Mouse (Mus musculus) intestine, embryonic 14.5 days (tissue): ENCODE results near the gene Atp5j2. TPM values are rescaled to one million over a fixed set of nuclear protein-coding genes. Genes with fewer than 3 reads are reported as not detected.
A peak's percentile ranks its signal among the peaks of the same experiment; 100 is the strongest.
"Not testable (repeated sequence)": the region's sequence is repeated elsewhere in the genome, so short reads cannot be mapped to it uniquely, and the experiment has no call there.

ENCODE experiments used
- ATAC-seq: fragments of 200-750 bp; cut with Nextera tagmentation; replicated peaks from 2 replicates; pipeline ENCODE4 v1.8.0; 2017; ENCODE audit warnings: low read depth, moderate number of reproducible peaks, moderate TSS enrichment, moderate library complexity; ENCODE audit not compliant: low FRiP score, low TSS enrichment
- DNase-seq: peaks from one replicate; pipeline ENCODE4 v3.0.0-alpha.2; 2018; ENCODE audit warnings: low spot score
- H3K27ac ChIP-seq: fragments of 300-500 bp; sonication (generic); 2 replicates; pipeline ENCODE4 v1.5.1; 2014; ENCODE audit warnings: low read depth, mild to moderate bottlenecking, control low read depth
- H3K27me3 ChIP-seq: fragments of 300-500 bp; sonication (generic); replicated peaks from 2 replicates; pipeline ENCODE4 v1.6.1; 2014; ENCODE audit warnings: low read length, control low read depth; ENCODE audit not compliant: control insufficient read depth, insufficient read depth
- H3K36me3 ChIP-seq: fragments of 300-500 bp; sonication (generic); 2 replicates; pipeline ENCODE4 v1.6.1; 2014; ENCODE audit warnings: low read length, control low read depth; ENCODE audit not compliant: control insufficient read depth, insufficient read depth
- H3K4me1 ChIP-seq: fragments of 300-500 bp; sonication (generic); replicated peaks from 2 replicates; pipeline ENCODE4 v1.6.1; 2014; ENCODE audit warnings: low read length, control low read depth, mixed read lengths; ENCODE audit not compliant: control insufficient read depth, insufficient read depth
- H3K4me2 ChIP-seq: fragments of 300-500 bp; sonication (generic); 2 replicates; pipeline ENCODE4 v1.6.1; 2014; ENCODE audit warnings: low read length
- H3K4me3 ChIP-seq: fragments of 300-500 bp; sonication (generic); 2 replicates; pipeline ENCODE4 v1.5.1; 2014; ENCODE audit warnings: low read depth, low read length, control low read depth, mixed read lengths
- H3K9ac ChIP-seq: fragments of 300-500 bp; sonication (generic); 2 replicates; pipeline ENCODE4 v1.6.1; 2014; ENCODE audit warnings: mild to moderate bottlenecking, low read length
- H3K9me3 ChIP-seq: fragments of 300-500 bp; sonication (generic); 2 replicates; pipeline ENCODE4 v1.6.1; 2016; ENCODE audit warnings: low read length, control low read depth; ENCODE audit not compliant: control insufficient read depth
- WGBS: fragments of 180-500 bp; shearing (Covaris S2); extraction: QIAGEN DNeasy Blood & Tissue Kit; methylation state at CpG from one replicate; pipeline ENCODE4 v1.1.7; 2014; 5-methylcytosine and 5-hydroxymethylcytosine counted together
- polyA plus RNA-seq: library from polyadenylated mRNA; unstranded; fragments of >200 nt; fragmentation: Nextera tagmentation; extraction: Ambion mirVana; gene quantifications from 2 replicates; pipeline ENCODE4 v1.2.1, GENCODE M21; 2014

Atp5j2 gene
- polyA plus RNA-seq, 1 experiment from 2014 or later: 724 TPM

- no peak for ATAC-seq
- H3K9me3 ChIP-seq: no peaks in the 10 kb centered on the region
Observed at GRCm38 (mm10) chr5:145219981-145220380, 28.1 kb upstream of the Atp5j2 start.

GRCm38 (mm10) chr5:145218671-145219070 is 26.8 kb upstream of the Atp5j2 start:
- ATAC-seq (no peak), DNase-seq (no peak)
- 94% methylated on average over 20 of the region's 20 CpGs for WGBS
- no peaks in the 10 kb centered on the region for H3K27me3 ChIP-seq
- no peak overlapping the region for H3K4me3 ChIP-seq
- H3K9me3 ChIP-seq: no peaks in the 10 kb centered on the region
- H3K27ac ChIP-seq: no peak overlapping the region
- no peak overlapping the region for H3K4me2 ChIP-seq
- H3K4me1 ChIP-seq: no peaks in the 10 kb centered on the region
- H3K36me3 ChIP-seq: peaks cover 45% of the 10 kb centered on the region
- H3K9ac ChIP-seq: no peak overlapping the region

More at GRCm38 (mm10) chr5:145219981-145220380, 28.1 kb upstream of the Atp5j2 start:
- Histone ChIP-seq H3K4me1 (no peaks in the 10 kb centered on the region), H3K4me3 (no peak overlapping the region), H3K4me2 (no peak overlapping the region), H3K9ac (no peak overlapping the region), H3K27me3 (no peaks in the 10 kb centered on the region), H3K27ac (no peak overlapping the region), H3K36me3 (peaks cover 43% of the 10 kb centered on the region)
- no peak for DNase-seq
- WGBS: 93% methylated on average over 8 of the region's 8 CpGs

- no peak overlapping the region for H3K9ac ChIP-seq
- ATAC-seq (no peak), DNase-seq (no peak)
- no peaks in the 10 kb centered on the region for H3K27me3 ChIP-seq
- H3K4me2 ChIP-seq: no peak overlapping the region
- H3K4me1 ChIP-seq: no peaks in the 10 kb centered on the region
- no peak overlapping the region for H3K27ac ChIP-seq
- 97% methylated on average over 21 of the region's 21 CpGs for WGBS
- no peak overlapping the region for H3K4me3 ChIP-seq
- H3K36me3 ChIP-seq: peaks cover 50% of the 10 kb centered on the region
- H3K9me3 ChIP-seq: no peaks in the 10 kb centered on the region
Observed at GRCm38 (mm10) chr5:145218206-145218605, 26.3 kb upstream of the Atp5j2 start.

- no peak overlapping the region for H3K9ac ChIP-seq
- H3K9me3 ChIP-seq: no peaks in the 10 kb centered on the region
- no peak overlapping the region for H3K27ac ChIP-seq
- DNase-seq: no peak
- no peaks in the 10 kb centered on the region for H3K27me3 ChIP-seq
- peak; percentile 51 for ATAC-seq
- no peak overlapping the region for H3K4me3 ChIP-seq
- no peak overlapping the region for H3K4me2 ChIP-seq
- peaks cover 53% of the 10 kb centered on the region for H3K36me3 ChIP-seq
- WGBS: 67% methylated on average over 6 of the region's 6 CpGs
- no peaks in the 10 kb centered on the region for H3K4me1 ChIP-seq
Observed at GRCm38 (mm10) chr5:145217746-145218145, 25.9 kb upstream of the Atp5j2 start.

- no peak overlapping the region for H3K27ac ChIP-seq
- no peak overlapping the region for H3K4me2 ChIP-seq
- ATAC-seq: no peak
- peaks cover 53% of the 10 kb centered on the region for H3K36me3 ChIP-seq
- H3K27me3 ChIP-seq: no peaks in the 10 kb centered on the region
- H3K4me1 ChIP-seq: no peaks in the 10 kb centered on the region
- H3K9me3 ChIP-seq: no peaks in the 10 kb centered on the region
- no peak overlapping the region for H3K9ac ChIP-seq
- WGBS: 72% methylated on average over 4 of the region's 4 CpGs
- no peak for DNase-seq
- H3K4me3 ChIP-seq: no peak overlapping the region
Observed at GRCm38 (mm10) chr5:145214679-145215078, 22.8 kb upstream of the Atp5j2 start.

GRCm38 (mm10) chr5:145213505-145213904 is 21.6 kb upstream of the Atp5j2 start:
- Histone ChIP-seq H3K27me3 (no peaks in the 10 kb centered on the region), H3K27ac (no peak overlapping the region), H3K4me2 (no peak overlapping the region), H3K36me3 (peaks cover 41% of the 10 kb centered on the region), H3K4me3 (no peak overlapping the region), H3K9me3 (no peaks in the 10 kb centered on the region), H3K4me1 (no peaks in the 10 kb centered on the region), H3K9ac (no peak overlapping the region)
- DNase-seq (no peak), ATAC-seq (no peak)
- WGBS: 92% methylated on average over 3 of the region's 3 CpGs

- 91% methylated on average over 4 of the region's 4 CpGs for WGBS
- Histone ChIP-seq H3K4me3 (no peak overlapping the region), H3K36me3 (peaks cover 40% of the 10 kb centered on the region), H3K9ac (no peak overlapping the region), H3K27ac (no peak overlapping the region), H3K9me3 (no peaks in the 10 kb centered on the region), H3K4me1 (no peaks in the 10 kb centered on the region), H3K4me2 (no peak overlapping the region), H3K27me3 (no peaks in the 10 kb centered on the region)
- ATAC-seq (no peak), DNase-seq (no peak)
Observed at GRCm38 (mm10) chr5:145212216-145212615, 20.4 kb upstream of the Atp5j2 start.

- no peak for DNase-seq
- Histone ChIP-seq H3K4me2 (no peak overlapping the region), H3K4me3 (no peak overlapping the region), H3K36me3 (peaks cover 40% of the 10 kb centered on the region), H3K9ac (no peak overlapping the region), H3K9me3 (no peaks in the 10 kb centered on the region), H3K27me3 (no peaks in the 10 kb centered on the region), H3K27ac (no peak overlapping the region), H3K4me1 (no peaks in the 10 kb centered on the region)
- 93% methylated on average over 4 of the region's 4 CpGs for WGBS
- ATAC-seq: no peak
Observed at GRCm38 (mm10) chr5:145211340-145211739, 19.5 kb upstream of the Atp5j2 start.

- not testable (repeated sequence) for H3K4me1 ChIP-seq, H3K27me3 ChIP-seq, ATAC-seq, H3K4me3 ChIP-seq, DNase-seq, H3K9ac ChIP-seq, H3K27ac ChIP-seq, H3K4me2 ChIP-seq, H3K9me3 ChIP-seq
- peaks cover 35% of the 10 kb centered on the region for H3K36me3 ChIP-seq
- 40% methylated on average over 11 of the region's 11 CpGs for WGBS
Observed at GRCm38 (mm10) chr5:145208391-145208790, 16.5 kb upstream of the Atp5j2 start.
